Mouse (Mus musculus) testis, adult 2 months (tissue): Measurements from ENCODE around the gene Tmed10. TPM values are rescaled to one million over a fixed set of nuclear protein-coding genes. Genes with fewer than 3 reads are reported as not detected.

ENCODE experiments used
- H3K27ac ChIP-seq: fragments of 200-500 bp; 2 replicates; pipeline ENCODE4 v1.5.1; 2012; ENCODE audit warnings: low read depth, low read length; ENCODE audit not compliant: control insufficient read depth, insufficient read depth
- H3K27me3 ChIP-seq: fragments of 200-500 bp; 2 replicates; pipeline ENCODE4 v1.6.1; 2012; ENCODE audit warnings: mild to moderate bottlenecking, low read length, moderate library complexity; ENCODE audit not compliant: control insufficient read depth, insufficient read depth
- H3K36me3 ChIP-seq: fragments of 200-500 bp; 2 replicates; pipeline ENCODE4 v1.6.1; 2012; ENCODE audit warnings: mild to moderate bottlenecking, low read length; ENCODE audit not compliant: control insufficient read depth, insufficient read depth
- H3K4me1 ChIP-seq: fragments of 200-500 bp; 2 replicates; pipeline ENCODE4 v1.6.1; 2012; ENCODE audit warnings: low read length; ENCODE audit not compliant: control insufficient read depth, insufficient read depth
- H3K4me3 ChIP-seq: fragments of 200-500 bp; 2 replicates; pipeline ENCODE4 v1.5.1; 2012; ENCODE audit warnings: low read depth, mild to moderate bottlenecking, low read length, moderate library complexity, mixed read lengths; ENCODE audit not compliant: control insufficient read depth
- CTCF ChIP-seq: fragments of 200-500 bp; IDR thresholded peaks from 2 replicates; pipeline ENCODE4 v1.5.1; 2012; ENCODE audit warnings: low read depth, mild to moderate bottlenecking, inconsistent platforms, low read length, moderate library complexity; ENCODE audit not compliant: control insufficient read depth, insufficient read depth, insufficient replicate concordance
- POLR2A ChIP-seq: fragments of 200-500 bp; IDR thresholded peaks from 2 replicates; pipeline ENCODE4 v1.6.1; 2012; ENCODE audit warnings: low read depth, mild to moderate bottlenecking, inconsistent platforms, low read length, moderate library complexity; ENCODE audit not compliant: control insufficient read depth
- polyA plus RNA-seq: library from polyadenylated mRNA; depleted of rRNA; stranded (reverse); fragments of >200 nt; gene quantifications from 2 replicates; pipeline ENCODE4 v1.2.3, GENCODE M21; 2012

Tmed10 gene
- polyA plus RNA-seq, 1 experiment, result 86.0 TPM

GRCm38 (mm10) chr12:85372068-85372665 is 2.5 kb downstream of the Tmed10 start:
- H3K27ac ChIP-seq, result peak overlapping the region; percentile 34; the same call in 1 of the 2 replicates
- TF ChIP-seq POLR2A (no peak), CTCF (no peak)
- H3K27me3 ChIP-seq, result no peaks in the 10 kb centered on the region
- H3K4me1 ChIP-seq, result peaks cover 3% of the 10 kb centered on the region
- H3K36me3 ChIP-seq, result no peaks in the 10 kb centered on the region
- peak overlapping the region; percentile 74 for H3K4me3 ChIP-seq

- TF ChIP-seq POLR2A (no peak), CTCF (no peak)
- H3K4me3 ChIP-seq, result no peak overlapping the region
- H3K27ac ChIP-seq, result no peak overlapping the region
These were observed 6.1 kb downstream of the Tmed10 start for GRCm38 (mm10) chr12:85368441-85369063.

GRCm38 (mm10) chr12:85366271-85366670 is 8.4 kb downstream of the Tmed10 start:
- Histone ChIP-seq H3K27me3 (no peaks in the 10 kb centered on the region), H3K4me3 (no peak overlapping the region), H3K36me3 (no peaks in the 10 kb centered on the region), H3K27ac (peak overlapping the region; percentile 49), H3K4me1 (no peaks in the 10 kb centered on the region)
- TF ChIP-seq POLR2A, result no peak
- TF ChIP-seq CTCF, result no peak

More at GRCm38 (mm10) chr12:85368441-85369063, 6.1 kb downstream of the Tmed10 start:
- H3K36me3 ChIP-seq, result no peaks in the 10 kb centered on the region
- no peaks in the 10 kb centered on the region for H3K27me3 ChIP-seq
- no peaks in the 10 kb centered on the region; the same call in 1 of the 2 replicates for H3K4me1 ChIP-seq

DNA sequence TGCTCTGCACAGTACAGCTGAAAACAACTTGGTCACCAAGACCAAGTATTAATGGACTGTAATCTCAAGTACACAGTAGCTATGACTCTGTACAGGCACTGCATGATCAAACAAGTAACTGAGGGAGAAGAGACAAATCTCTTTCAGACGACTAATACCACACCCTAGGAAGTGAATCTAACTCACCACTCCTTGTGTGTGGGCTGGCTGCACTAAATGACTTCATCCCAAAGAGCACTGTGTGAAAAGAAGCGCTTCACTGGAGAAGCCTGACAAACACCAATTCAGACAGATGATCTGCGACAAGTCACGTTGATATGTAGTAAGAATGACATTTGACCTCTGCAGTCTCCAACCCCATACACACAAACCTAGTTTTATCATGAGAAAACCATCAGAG is 12.1 kb downstream of the Tmed10 start:
- TF ChIP-seq POLR2A, result no peak
- no peak for TF ChIP-seq CTCF
- no peaks in the 10 kb centered on the region for H3K27me3 ChIP-seq
- no peak overlapping the region for H3K27ac ChIP-seq
- no peak overlapping the region for H3K4me3 ChIP-seq
- H3K36me3 ChIP-seq, result no peaks in the 10 kb centered on the region
- no peaks in the 10 kb centered on the region for H3K4me1 ChIP-seq

DNA sequence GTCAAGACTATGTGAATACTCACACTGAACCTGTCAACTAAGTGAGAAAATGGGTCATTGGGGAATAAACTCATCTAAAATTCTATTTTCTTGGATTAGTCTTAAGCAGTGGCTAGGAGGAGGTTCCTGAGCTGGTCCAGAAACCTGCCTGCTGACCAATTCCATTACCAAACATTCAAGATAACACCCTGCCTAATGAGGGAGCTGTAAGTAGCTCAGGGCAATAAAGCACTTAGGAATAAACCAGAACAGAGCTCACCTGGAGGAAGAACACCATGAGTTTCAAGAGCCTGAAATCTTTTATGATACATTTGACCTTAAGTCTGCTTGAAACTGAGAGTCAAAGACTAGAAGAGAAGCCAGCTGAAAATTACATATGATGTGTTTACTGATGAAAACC is 13.1 kb downstream of the Tmed10 start:
- no peak overlapping the region for H3K27ac ChIP-seq
- TF ChIP-seq CTCF (no peak), POLR2A (no peak)
- H3K4me3 ChIP-seq, result no peak overlapping the region
- H3K36me3 ChIP-seq, result no peaks in the 10 kb centered on the region
- no peaks in the 10 kb centered on the region for H3K4me1 ChIP-seq
- no peaks in the 10 kb centered on the region for H3K27me3 ChIP-seq

DNA sequence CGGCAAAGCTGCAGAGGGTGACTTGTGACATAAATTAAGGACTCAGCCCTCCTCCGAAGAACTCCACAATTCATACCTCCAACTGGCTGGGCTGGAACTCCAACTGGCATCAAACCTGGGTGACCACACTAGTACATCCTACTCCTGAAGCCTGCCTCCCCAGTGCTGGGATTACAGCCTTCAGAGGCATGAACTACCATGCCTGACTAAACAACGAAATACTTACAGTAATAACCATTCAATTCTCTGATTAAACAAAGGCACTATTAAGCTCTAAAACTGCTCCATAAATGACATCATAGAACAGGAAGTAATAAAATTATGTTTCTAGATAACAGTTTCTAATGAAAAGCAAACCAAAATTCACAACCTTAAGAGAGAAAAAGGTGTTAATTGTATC is 13.5 kb downstream of the Tmed10 start:
- Histone ChIP-seq H3K36me3 (no peaks in the 10 kb centered on the region), H3K27me3 (no peaks in the 10 kb centered on the region), H3K4me1 (no peaks in the 10 kb centered on the region), H3K4me3 (no peak overlapping the region), H3K27ac (no peak overlapping the region)
- TF ChIP-seq CTCF (no peak), POLR2A (no peak)

DNA sequence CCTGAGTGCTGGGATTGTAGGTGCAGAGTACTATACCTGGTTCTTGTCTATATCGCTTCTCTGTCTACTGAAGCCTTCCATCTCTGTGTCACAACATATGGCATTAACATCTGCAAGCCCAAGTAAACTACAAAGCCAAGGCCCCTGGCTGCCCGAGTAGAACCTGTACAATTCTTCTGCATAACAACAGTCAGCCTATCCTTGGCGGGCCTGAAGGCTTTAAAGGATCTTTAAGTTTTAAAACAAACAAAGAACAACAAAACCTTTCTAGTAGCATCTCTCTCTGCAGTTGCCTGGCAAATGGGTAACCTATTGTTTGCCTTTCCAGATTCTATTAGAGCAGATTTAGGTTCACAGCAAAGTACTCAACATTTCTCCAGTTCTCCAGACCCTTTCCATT is 20.6 kb downstream of the Tmed10 start:
- no peaks in the 10 kb centered on the region for H3K36me3 ChIP-seq
- TF ChIP-seq POLR2A (no peak), CTCF (no peak)

GRCm38 (mm10) chr12:85350407-85351232 is 24.0 kb downstream of the Tmed10 start:
- H3K27ac ChIP-seq, result no peak overlapping the region
- no peaks in the 10 kb centered on the region for H3K4me1 ChIP-seq
- no peaks in the 10 kb centered on the region for H3K27me3 ChIP-seq
- TF ChIP-seq POLR2A (no peak), CTCF (no peak)
- no peaks in the 10 kb centered on the region for H3K36me3 ChIP-seq
- H3K4me3 ChIP-seq, result no peak overlapping the region

More for the DNA sequence above, 20.6 kb downstream of the Tmed10 start:
- H3K27ac ChIP-seq, result no peak overlapping the region
- H3K27me3 ChIP-seq, result no peaks in the 10 kb centered on the region
- no peaks in the 10 kb centered on the region for H3K4me1 ChIP-seq
- H3K4me3 ChIP-seq, result no peak overlapping the region
